Mouse (Mus musculus): Measurements from ENCODE around the gene Sept5. TPM values are rescaled to one million over a fixed set of nuclear protein-coding genes. Genes with fewer than 3 reads are reported as not detected.

Gene Sept5
- total RNA-seq, 2 experiments from 2014 or later = 5.5 to 5.8 TPM

DNA sequence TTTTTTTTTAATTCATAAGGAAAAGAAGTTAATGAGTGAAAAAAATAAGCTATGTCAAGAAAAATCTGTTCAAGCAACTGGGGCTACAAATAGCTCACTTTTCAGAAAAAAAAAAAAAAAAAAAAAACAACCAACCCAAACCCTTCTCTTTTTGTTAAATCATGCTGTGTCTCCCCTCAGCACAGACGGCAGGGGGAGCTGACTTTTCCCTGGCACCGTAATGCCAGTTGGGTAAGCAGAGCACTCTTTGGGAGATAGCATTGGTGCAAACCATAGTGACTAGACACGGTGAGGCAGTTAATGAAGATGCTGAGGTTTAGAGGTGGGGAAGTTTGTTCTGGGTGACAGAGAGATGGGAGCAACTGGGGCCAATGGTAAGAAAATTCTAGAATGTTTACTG lies 2.3 kb upstream of the Sept5 start:
- DNase-seq = no peak

DNA sequence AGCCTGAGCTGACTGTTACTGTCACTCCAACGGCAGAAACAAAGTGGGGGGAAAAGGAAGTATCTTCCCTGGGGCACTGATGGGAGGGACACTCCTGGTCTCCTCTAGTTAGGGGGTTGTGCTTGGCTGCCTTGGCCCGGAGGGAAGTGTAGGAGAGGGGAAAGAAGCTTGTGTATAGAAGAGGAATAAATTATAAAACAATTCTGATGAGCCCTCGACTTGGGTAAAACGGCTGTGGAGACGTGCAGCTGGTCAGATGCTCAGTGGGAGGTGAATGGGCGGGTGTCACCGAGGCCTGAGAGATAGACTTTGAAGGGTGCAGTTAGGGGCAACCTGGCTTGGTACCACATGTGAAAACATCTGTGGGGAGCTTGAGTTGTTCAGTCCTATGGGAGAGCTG lies 1.4 kb upstream of the Sept5 start:
- DNase-seq = no peak

- DNase-seq = no peak
Observed at GRCm38 (mm10) chr16:18630291-18630690, 537 bp upstream of the Sept5 start.

DNA sequence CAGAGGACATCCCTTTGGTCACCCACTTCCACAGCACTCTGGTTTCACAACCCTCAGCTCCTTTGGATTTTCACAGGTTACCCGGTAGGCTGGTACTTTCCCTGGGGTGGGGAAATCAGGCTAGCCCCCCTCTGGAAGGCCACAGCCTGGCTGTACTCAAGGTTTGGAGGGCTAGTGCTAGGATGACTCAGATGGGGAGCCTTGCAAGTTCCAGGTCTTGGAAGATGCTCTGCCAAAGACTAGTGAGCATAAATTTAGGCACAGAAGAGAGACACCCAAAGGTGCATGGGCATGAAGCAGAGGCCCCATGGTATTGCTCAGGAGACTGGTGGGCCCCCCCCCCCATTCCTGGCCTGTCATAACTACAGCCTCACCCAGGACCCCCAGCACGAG lies 810 bp downstream of the Sept5 start:
- no peak for DNase-seq

DNA sequence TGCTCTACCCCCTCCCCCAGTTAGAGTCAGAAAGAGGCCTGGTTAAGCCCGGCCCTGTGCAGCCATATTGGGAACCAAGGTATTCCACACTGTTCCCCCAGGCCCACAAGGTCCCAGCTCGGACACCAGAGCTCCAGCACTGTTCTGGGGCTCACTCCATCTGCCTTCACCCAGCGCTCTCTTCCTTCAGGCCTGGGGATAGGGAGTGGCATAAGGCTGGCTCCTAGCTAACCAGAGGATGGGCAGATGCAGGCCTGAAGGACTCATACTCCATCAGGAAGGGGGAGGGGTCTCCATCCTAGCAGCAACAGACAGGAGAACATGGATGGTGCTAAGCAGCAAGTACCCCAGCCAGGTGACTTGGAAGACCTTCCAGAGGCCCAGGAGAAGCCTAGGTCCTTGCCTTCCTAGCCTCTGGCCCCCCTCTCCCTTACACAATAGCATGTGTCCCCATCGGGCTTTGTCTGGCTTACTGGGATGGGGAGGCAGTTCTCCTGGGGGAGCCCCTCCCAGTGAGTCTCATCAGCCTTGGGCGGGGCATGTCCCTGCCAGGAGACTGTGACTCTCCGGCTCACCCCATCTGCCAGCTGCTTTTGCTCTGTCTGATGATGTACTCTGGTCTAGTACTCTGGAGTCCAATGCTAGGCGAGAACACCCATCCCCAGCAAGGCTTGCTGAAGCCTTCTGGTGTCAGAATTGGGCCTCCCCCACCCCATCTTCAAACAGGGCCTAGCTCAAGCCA lies 1.4 kb downstream of the Sept5 start:
- DNase-seq = peak; percentile 50

DNA sequence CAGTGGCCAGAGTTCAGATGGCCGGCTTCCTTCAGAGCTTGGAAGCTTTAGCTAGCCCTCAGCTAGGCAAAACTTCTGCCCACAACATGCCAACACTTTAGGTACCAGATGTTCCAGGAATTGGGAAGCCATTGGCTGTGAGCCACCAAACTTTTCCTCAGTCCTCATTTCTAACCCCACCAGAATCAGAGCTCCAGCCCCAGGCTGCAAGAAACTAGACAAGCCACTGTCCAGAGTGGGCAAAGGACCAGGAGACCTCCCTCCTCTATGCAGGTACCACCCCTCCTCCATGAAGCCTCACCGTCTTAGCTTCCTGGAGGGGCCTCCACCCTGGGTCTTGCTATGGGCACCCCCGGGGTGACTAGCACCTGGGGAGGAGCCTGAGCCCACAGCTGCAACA lies 2.6 kb downstream of the Sept5 start:
- no peak for DNase-seq

DNA sequence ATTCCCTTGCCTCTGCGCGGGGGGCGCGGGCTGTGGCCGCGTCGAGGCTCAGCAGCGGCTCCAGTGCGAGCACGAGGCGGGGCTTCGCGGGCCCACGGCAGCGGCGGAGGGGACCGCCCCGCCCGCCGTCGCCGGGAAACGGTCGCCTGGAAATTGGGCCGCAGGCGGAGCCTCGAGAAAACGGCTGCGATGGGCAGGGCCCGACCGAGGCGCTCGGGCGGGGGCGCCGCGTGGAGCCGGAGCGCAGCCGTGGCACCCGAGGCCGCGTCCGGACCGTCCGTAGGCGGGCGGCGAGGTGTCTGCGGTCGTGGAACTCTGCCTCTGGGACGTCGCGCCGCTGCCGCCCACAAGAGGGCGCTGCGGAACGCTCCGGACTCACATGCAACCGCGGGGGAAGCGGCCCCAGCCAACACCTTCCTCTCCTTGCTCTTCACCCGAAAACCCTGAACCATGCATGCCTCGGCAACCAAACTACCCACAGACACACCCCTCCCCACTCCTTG lies 3.3 kb downstream of the Sept5 start, which contains the start of gene Gm49601:
Gene Gm49601, minus strand, starts transcription at position 52 of the 503 bp plus-strand sequence.
- DNase-seq = peak; percentile 83

- no peak for DNase-seq
Observed at GRCm38 (mm10) chr16:18625791-18626311, 3.9 kb downstream of the Sept5 start.

GRCm38 (mm10) chr16:18625097-18625496 lies 4.7 kb downstream of the Sept5 start:
- no peak for DNase-seq

GRCm38 (mm10) chr16:18624641-18625040 lies 5.1 kb downstream of the Sept5 start:
- DNase-seq = no peak

- no peak for DNase-seq
Observed at GRCm38 (mm10) chr16:18623751-18624540, 5.8 kb downstream of the Sept5 start.

GRCm38 (mm10) chr16:18622916-18623750 lies 6.6 kb downstream of the Sept5 start:
- no peak for DNase-seq

DNA sequence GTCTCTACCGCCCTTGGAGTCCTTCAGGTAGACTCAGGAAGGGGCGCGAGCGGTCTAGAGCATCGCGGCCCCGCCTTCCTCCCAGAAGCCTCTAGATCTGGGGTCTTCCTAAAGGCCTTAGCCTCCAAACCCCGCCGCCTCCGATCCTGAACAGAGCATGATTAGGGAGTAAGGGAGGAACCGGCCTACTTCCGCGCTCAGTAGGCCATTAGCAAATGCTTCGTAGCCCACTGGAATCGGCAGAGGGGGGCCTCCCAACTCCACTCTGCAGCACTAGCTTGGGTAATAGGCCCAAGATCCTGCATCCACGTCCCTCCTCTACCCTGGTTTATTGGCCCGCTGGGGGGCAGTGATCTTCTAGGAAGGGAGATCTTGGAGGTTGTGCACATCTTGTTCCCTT lies 7.7 kb downstream of the Sept5 start, which contains the start of gene Gp1bb:
Gene Gp1bb, minus strand, starts transcription at position 385 of the 400 bp plus-strand sequence.
- DNase-seq = no peak

DNA sequence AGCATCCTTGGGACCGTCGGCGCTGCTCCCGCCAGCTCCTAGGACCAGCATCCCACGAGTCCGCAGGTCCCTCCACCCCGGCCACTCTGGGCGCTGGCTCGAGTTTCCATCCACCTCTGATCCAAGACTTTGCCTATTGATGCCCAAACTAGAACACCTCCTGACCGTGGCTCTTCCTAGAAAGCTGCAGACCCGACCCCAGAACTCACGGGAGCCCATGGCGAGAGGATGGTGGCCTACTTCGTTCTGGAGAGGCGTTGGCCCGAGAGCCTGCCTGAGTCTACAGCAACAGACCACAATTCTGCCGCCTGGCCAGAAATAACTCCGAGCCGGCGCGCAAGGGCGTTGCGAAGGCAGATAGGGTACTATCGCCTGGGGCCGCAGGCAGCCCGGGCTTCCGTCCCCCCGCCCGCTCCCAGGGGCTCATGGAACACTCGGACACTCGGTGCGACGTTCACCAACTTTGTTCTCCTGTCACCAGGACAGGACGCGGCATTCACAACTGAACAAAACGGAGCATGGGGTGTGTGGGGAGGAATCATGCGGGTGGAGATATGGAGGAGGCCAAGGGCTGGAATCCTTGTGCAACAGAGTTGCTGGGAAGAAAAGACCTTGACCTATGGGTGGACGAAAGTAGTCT lies 8.3 kb downstream of the Sept5 start:
- no peak for DNase-seq

GRCm38 (mm10) chr16:18620601-18621361 lies 9.0 kb downstream of the Sept5 start:
- no peak for DNase-seq

DNA sequence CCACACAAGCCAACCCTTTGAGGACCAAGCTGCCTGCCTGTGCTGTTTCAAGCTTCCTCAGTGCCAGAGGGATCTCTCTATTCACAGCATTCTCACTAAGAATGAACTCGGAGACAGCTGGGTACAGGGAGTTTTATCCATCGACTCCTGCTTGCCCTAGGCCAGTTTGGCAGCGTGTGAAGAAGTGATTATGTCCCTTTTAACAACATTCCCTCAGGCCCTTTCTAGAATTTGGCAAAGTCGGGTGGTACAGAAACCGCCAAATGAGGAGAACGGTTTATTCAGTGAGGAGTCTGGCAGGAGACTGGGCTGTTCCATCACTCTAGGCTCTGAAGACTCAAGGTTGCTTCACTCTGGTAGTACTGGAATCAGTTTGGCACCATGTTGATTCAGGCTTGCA lies 9.6 kb downstream of the Sept5 start:
- DNase-seq = no peak

- no peak for DNase-seq
Observed at GRCm38 (mm10) chr16:18619110-18619509, 10.6 kb downstream of the Sept5 start.

DNA sequence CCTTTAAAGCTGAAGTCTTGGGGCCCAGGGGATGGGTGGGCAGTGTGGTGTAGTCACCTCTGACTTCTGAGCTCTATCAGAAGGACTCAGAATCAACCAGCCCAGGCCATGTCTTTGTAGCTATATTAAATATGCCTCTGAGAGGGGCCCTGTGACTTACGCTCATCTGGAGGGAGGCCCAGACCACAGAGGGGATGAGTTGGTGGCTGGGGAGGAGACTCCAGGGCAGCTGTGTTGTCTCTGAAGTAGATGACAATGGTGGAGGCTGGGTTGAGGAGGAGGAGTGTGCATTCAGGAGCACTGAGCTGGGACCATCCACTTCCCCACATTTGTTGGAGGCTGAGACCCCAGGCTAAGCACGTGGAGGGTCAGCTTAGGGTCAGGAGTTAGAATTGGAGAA lies 11.5 kb downstream of the Sept5 start:
- no peak for DNase-seq

GRCm38 (mm10) chr16:18617370-18618065 lies 12.2 kb downstream of the Sept5 start:
- peak; percentile 60 for DNase-seq

GRCm38 (mm10) chr16:18613301-18613700 lies 16.5 kb downstream of the Sept5 start:
- DNase-seq = no peak
